Mouse (Mus musculus) kidney, embryonic 14.5 days (tissue): ENCODE results near the gene Arhgef15. TPM values are rescaled to one million over a fixed set of nuclear protein-coding genes. Genes with fewer than 3 reads are reported as not detected.

Experiments
- ATAC-seq: fragments of 200-750 bp; cut with Nextera tagmentation; 2 replicates; pipeline ENCODE4 v1.8.0; 2017; ENCODE audit warnings: moderate number of reproducible peaks, mild to moderate bottlenecking, moderate TSS enrichment, moderate library complexity; ENCODE audit not compliant: low FRiP score, low TSS enrichment
- H3K27ac ChIP-seq: fragments of 300-500 bp; sonication (generic); 2 replicates; pipeline ENCODE4 v1.5.1; 2014; ENCODE audit warnings: low read depth, mild to moderate bottlenecking, low read length, moderate library complexity, mixed read lengths
- H3K27me3 ChIP-seq: fragments of 300-500 bp; sonication (generic); 2 replicates; pipeline ENCODE4 v1.6.1; 2014; ENCODE audit warnings: mild to moderate bottlenecking, low read length; ENCODE audit not compliant: control insufficient read depth, insufficient read depth
- H3K36me3 ChIP-seq: fragments of 300-500 bp; sonication (generic); 2 replicates; pipeline ENCODE4 v1.6.1; 2014; ENCODE audit warnings: low read length, mixed read lengths; ENCODE audit not compliant: control insufficient read depth, insufficient read depth
- H3K4me1 ChIP-seq: fragments of 300-500 bp; sonication (generic); 2 replicates; pipeline ENCODE4 v1.6.1; 2014; ENCODE audit warnings: low read length, mixed read lengths; ENCODE audit not compliant: control insufficient read depth, insufficient read depth
- H3K4me2 ChIP-seq: fragments of 300-500 bp; sonication (generic); replicated peaks from 2 replicates; pipeline ENCODE4 v1.6.1; 2014; ENCODE audit warnings: low read depth, mild to moderate bottlenecking, low read length
- H3K4me3 ChIP-seq: fragments of 300-500 bp; sonication (generic); 2 replicates; pipeline ENCODE4 v1.5.1; 2014; ENCODE audit warnings: mild to moderate bottlenecking, low read length
- H3K9ac ChIP-seq: fragments of 300-500 bp; sonication (generic); 2 replicates; pipeline ENCODE4 v1.6.1; 2014; ENCODE audit warnings: low read depth, mild to moderate bottlenecking, low read length, moderate library complexity
- H3K9me3 ChIP-seq: fragments of 300-500 bp; sonication (generic); 2 replicates; pipeline ENCODE4 v1.6.1; 2016; ENCODE audit warnings: low read length; ENCODE audit not compliant: control insufficient read depth
- WGBS: fragments of 180-500 bp; shearing (Covaris S2); extraction: QIAGEN DNeasy Blood & Tissue Kit; methylation state at CpG from one replicate; pipeline ENCODE4 v1.1.7; 2014; 5-methylcytosine and 5-hydroxymethylcytosine counted together
- polyA plus RNA-seq: library from polyadenylated mRNA; unstranded; fragments of >200 nt; fragmentation: Nextera tagmentation; extraction: Ambion mirVana; gene quantifications from 2 replicates; pipeline ENCODE4 v1.2.1, GENCODE M21; 2014

Arhgef15 gene
- polyA plus RNA-seq, 1 experiment from 2014 or later, result 15.9 TPM

DNA sequence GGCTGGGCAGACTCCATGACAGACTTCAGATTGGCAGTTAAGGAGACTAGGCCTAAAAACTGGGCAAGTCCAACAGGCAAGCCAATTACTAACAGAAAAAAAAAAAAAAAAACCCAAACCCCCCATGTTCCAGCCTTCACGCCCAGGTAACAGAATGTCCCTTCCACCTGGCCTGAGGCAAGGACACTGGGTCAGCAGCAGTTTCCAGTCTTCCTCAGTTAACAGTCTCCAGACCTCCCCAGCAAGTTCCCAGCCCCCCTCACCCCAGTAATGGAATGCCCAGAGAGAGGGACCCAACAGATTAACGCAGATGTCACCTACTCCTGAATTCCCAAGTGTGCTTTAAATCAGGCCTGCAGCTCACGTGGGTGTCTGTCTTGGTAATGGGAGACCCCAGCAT, 34.1 kb downstream of the Arhgef15 start:
- H3K36me3 ChIP-seq, result no peaks in the 10 kb centered on the region
- no peak for ATAC-seq
- no peak overlapping the region for H3K9ac ChIP-seq
- WGBS, result 49% methylated on average over 3 of the region's 3 CpGs
- no peak overlapping the region for H3K4me2 ChIP-seq
- no peaks in the 10 kb centered on the region for H3K9me3 ChIP-seq
- peaks cover 10% of the 10 kb centered on the region for H3K4me1 ChIP-seq
- no peaks in the 10 kb centered on the region for H3K27me3 ChIP-seq
- H3K27ac ChIP-seq, result no peak overlapping the region
- no peak overlapping the region for H3K4me3 ChIP-seq

GRCm38 (mm10) chr11:68914566-68914965, 42.7 kb downstream of the Arhgef15 start:
- 96% methylated on average over 4 of the region's 4 CpGs for WGBS
- Histone ChIP-seq H3K9ac (no peak overlapping the region), H3K27me3 (no peaks in the 10 kb centered on the region), H3K9me3 (no peaks in the 10 kb centered on the region), H3K4me3 (no peak overlapping the region), H3K27ac (no peak overlapping the region), H3K4me1 (0 out of 2 replicates have a peak, but pooled peaks cover 8% of the 10 kb centered on the region), H3K36me3 (no peaks in the 10 kb centered on the region), H3K4me2 (no peak overlapping the region)
- no peak for ATAC-seq

DNA sequence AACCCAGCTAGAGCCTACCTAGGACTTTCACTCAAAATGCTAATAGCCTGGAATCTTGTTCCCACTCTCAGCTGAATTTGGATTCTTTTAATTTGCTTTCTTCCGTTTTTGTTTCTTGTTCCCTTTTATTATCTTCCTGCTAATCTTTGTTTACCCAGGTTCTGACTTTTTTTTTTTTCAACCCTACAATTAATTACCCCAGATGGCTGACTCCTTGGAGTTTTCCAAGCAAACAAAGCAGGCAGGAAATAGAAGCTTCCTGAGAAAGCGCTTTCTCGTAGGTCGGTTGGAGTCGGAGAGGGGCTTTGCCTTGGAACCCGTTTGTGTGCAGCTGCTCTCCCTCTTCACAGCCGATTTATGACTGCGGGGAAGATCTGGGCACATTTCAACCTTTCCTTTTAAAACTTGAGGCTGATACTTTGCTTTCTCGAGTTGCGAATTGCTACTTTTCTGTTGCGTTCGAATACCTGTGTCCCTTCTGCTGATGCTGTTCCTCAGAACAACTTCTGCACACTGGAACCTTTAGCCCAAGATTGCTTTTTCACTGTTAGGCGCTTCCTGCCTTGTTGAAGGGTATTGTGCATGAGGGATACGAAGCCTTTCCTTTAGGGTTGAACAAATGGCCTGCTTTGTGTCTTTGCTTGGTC, 45.6 kb downstream of the Arhgef15 start:
- peak overlapping the region; percentile 19; the same call in 1 of the 2 replicates for H3K4me2 ChIP-seq
- no peak overlapping the region for H3K4me3 ChIP-seq
- no peak for ATAC-seq
- H3K36me3 ChIP-seq, result peaks cover 1% of the 10 kb centered on the region; the same call in 1 of the 2 replicates
- no peaks in the 10 kb centered on the region for H3K9me3 ChIP-seq
- peak overlapping the region; percentile 45 for H3K9ac ChIP-seq
- no peaks in the 10 kb centered on the region for H3K27me3 ChIP-seq
- 17% methylated on average over 14 of the region's 14 CpGs for WGBS
- H3K4me1 ChIP-seq, result 0 out of 2 replicates have a peak, but pooled peaks cover 8% of the 10 kb centered on the region
- peak overlapping the region; percentile 89 for H3K27ac ChIP-seq

GRCm38 (mm10) chr11:68908846-68909503, 48.3 kb downstream of the Arhgef15 start:
- Histone ChIP-seq H3K4me3 (no peak overlapping the region), H3K9ac (no peak overlapping the region), H3K27ac (no peak overlapping the region), H3K4me2 (no peak overlapping the region), H3K9me3 (no peaks in the 10 kb centered on the region), H3K36me3 (peaks cover 28% of the 10 kb centered on the region), H3K4me1 (0 out of 2 replicates have a peak, but pooled peaks cover 5% of the 10 kb centered on the region), H3K27me3 (no peaks in the 10 kb centered on the region)
- no peak for ATAC-seq
- WGBS, result 47% methylated on average over 7 of the region's 7 CpGs

- peaks cover 43% of the 10 kb centered on the region for H3K36me3 ChIP-seq
- no peak overlapping the region for H3K9ac ChIP-seq
- H3K4me1 ChIP-seq, result peaks cover 11% of the 10 kb centered on the region; the same call in 1 of the 2 replicates
- H3K27ac ChIP-seq, result no peak overlapping the region
- no peak for ATAC-seq
- H3K27me3 ChIP-seq, result no peaks in the 10 kb centered on the region
- H3K9me3 ChIP-seq, result no peaks in the 10 kb centered on the region
- WGBS, result 79% methylated on average over 3 of the region's 3 CpGs
- no peak overlapping the region for H3K4me2 ChIP-seq
- no peak overlapping the region for H3K4me3 ChIP-seq
Observed at GRCm38 (mm10) chr11:68907251-68907650, 50.0 kb downstream of the Arhgef15 start.

DNA sequence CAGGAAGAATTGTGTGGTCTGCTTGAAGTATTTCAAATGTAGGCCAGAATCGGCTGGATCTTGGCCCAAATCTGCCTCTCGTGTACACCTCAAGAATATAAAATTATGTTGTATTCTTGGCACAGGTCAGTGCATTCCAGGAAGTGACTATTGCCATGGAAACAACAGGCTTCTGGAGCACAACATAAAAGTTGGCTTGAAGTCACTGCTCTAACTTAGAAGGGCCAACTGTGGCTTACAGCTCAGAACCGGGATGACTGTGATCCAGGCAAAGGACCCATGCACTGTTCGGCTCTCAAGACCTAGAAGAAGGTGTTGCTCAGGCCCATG, 50.9 kb downstream of the Arhgef15 start:
- no peak overlapping the region for H3K9ac ChIP-seq
- H3K27me3 ChIP-seq, result no peaks in the 10 kb centered on the region
- WGBS, result 71% methylated on average over 4 of the region's 4 CpGs
- no peak overlapping the region for H3K4me2 ChIP-seq
- peaks cover 43% of the 10 kb centered on the region for H3K36me3 ChIP-seq
- peak; percentile 49; the same call in 1 of the 2 replicates for ATAC-seq
- H3K4me1 ChIP-seq, result peaks cover 5% of the 10 kb centered on the region; the same call in 1 of the 2 replicates
- H3K9me3 ChIP-seq, result no peaks in the 10 kb centered on the region
- no peak overlapping the region for H3K4me3 ChIP-seq
- H3K27ac ChIP-seq, result no peak overlapping the region

GRCm38 (mm10) chr11:68905665-68906460, 51.4 kb downstream of the Arhgef15 start:
- Histone ChIP-seq H3K4me2 (no peak overlapping the region), H3K9me3 (no peaks in the 10 kb centered on the region), H3K27me3 (no peaks in the 10 kb centered on the region), H3K4me1 (peaks cover 5% of the 10 kb centered on the region; the same call in 1 of the 2 replicates), H3K27ac (no peak overlapping the region), H3K9ac (no peak overlapping the region), H3K4me3 (no peak overlapping the region), H3K36me3 (peaks cover 43% of the 10 kb centered on the region)
- 88% methylated on average over 9 of the region's 9 CpGs for WGBS
- no peak for ATAC-seq

DNA sequence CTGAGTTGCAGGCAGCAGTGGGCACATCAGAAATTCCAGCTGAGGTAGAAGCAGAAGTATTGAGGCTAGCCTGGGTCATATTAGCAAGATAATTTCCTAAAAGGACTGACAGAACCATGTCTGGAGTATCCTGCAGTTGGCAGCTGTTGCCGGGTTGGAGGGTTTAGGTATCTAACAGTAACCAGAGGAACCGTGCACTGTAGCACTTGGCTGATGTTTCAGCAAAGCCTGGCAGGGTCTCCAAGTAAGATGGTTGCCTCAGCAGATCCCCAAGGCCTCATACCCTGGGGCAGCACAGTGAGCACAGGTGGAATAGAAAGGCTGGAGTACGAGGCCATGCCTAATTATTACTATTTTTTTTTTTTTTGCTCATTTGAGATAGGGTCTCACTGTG, 52.1 kb downstream of the Arhgef15 start:
- ATAC-seq, result no peak
- Histone ChIP-seq H3K9me3 (no peaks in the 10 kb centered on the region), H3K9ac (no peak overlapping the region), H3K27ac (no peak overlapping the region), H3K4me2 (no peak overlapping the region), H3K4me3 (no peak overlapping the region), H3K27me3 (no peaks in the 10 kb centered on the region), H3K4me1 (peaks cover 5% of the 10 kb centered on the region; the same call in 1 of the 2 replicates), H3K36me3 (peaks cover 43% of the 10 kb centered on the region)
- WGBS, result 90% methylated on average over 3 of the region's 3 CpGs
